ENCODE assay signal across 8 mouse cellular contexts in genomic region chr1:134454904-134455824, GRCm38 (mm10). TPM values are rescaled to one million over a fixed set of nuclear protein-coding genes. Genes with fewer than 3 reads are reported as not detected.
DNase-seq lines count a peak whose midpoint lies in the region; ATAC-seq and TF ChIP-seq lines count a peak whose summit lies in the region.

Gene Klhl12, plus strand, starts transcription at chr1:134455531.

- H3K4me1 ChIP-seq in MEL (ENCODE audit: control insufficient read depth in 1 of 2, insufficient read depth in 2 of 2, low read length in 2 of 2), result peaks cover 18 to 21% of the 10 kb centered on the region in 2 experiments
- H3K4me1 ChIP-seq in cerebellum, adult 2 months (ENCODE audit: control insufficient read depth, insufficient read depth, low read length), result no peaks in the 10 kb centered on the region; the same call in 1 of the 2 replicates
- H3K4me1 ChIP-seq in forebrain, postnatal 0 days (ENCODE audit: insufficient read depth), result peaks cover 2% of the 10 kb centered on the region; the same call in 1 of the 2 replicates
- peaks cover 4% of the 10 kb centered on the region for H3K4me1 ChIP-seq in lung, embryonic 16.5 days (replicated peaks; ENCODE audit: control insufficient read depth, insufficient read depth, low read length)

- under 1% methylated on average over 60 of the region's 61 CpGs for WGBS in cerebellum, adult 2 months
- 1% methylated on average over 60 of the region's 61 CpGs for WGBS in forebrain, postnatal 0 days
- under 1% methylated on average over 56 of the region's 61 CpGs for WGBS in lung, embryonic 16.5 days

- TF ChIP-seq POLR2A in MEL (IDR thresholded peaks at IDR 0.05; ENCODE audit: control insufficient read depth in 1 of 2, insufficient read depth in 1 of 2, low read depth in 1 of 2, low read length in 2 of 2, poor library complexity in 1 of 2), result peak; percentile 72 to 84
- peak; percentile 86 for TF ChIP-seq POLR2A in cerebellum, adult 2 months (IDR thresholded peaks at IDR 0.05; ENCODE audit: borderline replicate concordance, insufficient read depth, low read length)

- H3K4me2 ChIP-seq in forebrain, postnatal 0 days (ENCODE audit: low read depth), result peak within 1 kb of the TSS; percentile 73
- peak within 1 kb of the TSS; percentile 80 for H3K4me2 ChIP-seq in lung, embryonic 16.5 days (ENCODE audit: low read depth, low read length)

- peak within 1 kb of the TSS; percentile 90 to 96 for H3K4me3 ChIP-seq in MEL (ENCODE audit: control insufficient read depth in 1 of 2, insufficient read depth in 1 of 2, low read depth in 2 of 2, low read length in 2 of 2)
- peak within 1 kb of the TSS; percentile 78 for H3K4me3 ChIP-seq in cerebellum, adult 2 months (replicated peaks; ENCODE audit: insufficient read depth, low read depth, low read length)
- peak within 1 kb of the TSS; percentile 93 for H3K4me3 ChIP-seq in forebrain, postnatal 0 days (ENCODE audit: low read depth, low read length)
- peak within 1 kb of the TSS; percentile 84 for H3K4me3 ChIP-seq in lung, embryonic 16.5 days (ENCODE audit: low read length)

- ATAC-seq in forebrain, postnatal 0 days, result peak; percentile 95
- peak; percentile 81 to 94 for ATAC-seq in hematopoietic stem cell, adult 5-6 weeks (replicated peaks in 1 of 2; ENCODE audit: insufficient read depth in 1 of 2, low FRiP score in 2 of 2, low TSS enrichment in 1 of 2, low read depth in 1 of 2, poor library complexity in 2 of 2, severe bottlenecking in 2 of 2)
- ATAC-seq in lung, embryonic 16.5 days (ENCODE audit: low read depth), result peak; percentile 95

- H3K9me3 ChIP-seq in MEL (replicated peaks; ENCODE audit: insufficient read depth, low read length), result no peaks in the 10 kb centered on the region
- H3K9me3 ChIP-seq in forebrain, postnatal 0 days (ENCODE audit: low read length), result no peaks in the 10 kb centered on the region
- H3K9me3 ChIP-seq in lung, embryonic 16.5 days (ENCODE audit: control insufficient read depth, low read length), result no peaks in the 10 kb centered on the region

- peaks cover 9% of the 10 kb centered on the region for H3K79me2 ChIP-seq in MEL (ENCODE audit: control insufficient read depth, insufficient read depth, low read length, poor library complexity)

- 0 out of 4 replicates have a peak, but pooled peaks of 1 of the 2 experiments have one; percentile 21 for TF ChIP-seq EP300 in MEL (IDR thresholded peaks at IDR 0.05; ENCODE audit: low read depth in 1 of 2, low read length in 2 of 2)

- H3K27ac ChIP-seq in MEL (ENCODE audit: control insufficient read depth, low read depth, low read length), result peak within 1 kb of the TSS; percentile 20; the same call in 1 of the 2 replicates
- peak within 1 kb of the TSS; percentile 18 for H3K27ac ChIP-seq in cerebellum, adult 2 months (ENCODE audit: insufficient read depth, low read length)
- peak within 1 kb of the TSS; percentile 75 for H3K27ac ChIP-seq in forebrain, postnatal 0 days (ENCODE audit: low read depth, low read length)
- peak within 1 kb of the TSS; percentile 65 for H3K27ac ChIP-seq in lung, embryonic 16.5 days (ENCODE audit: low read length)

- H3K36me3 ChIP-seq in MEL (ENCODE audit: control insufficient read depth in 1 of 2, insufficient read depth in 2 of 2, low read length in 2 of 2), result peaks cover 0 to 30% of the 10 kb centered on the region in 2 experiments
- H3K36me3 ChIP-seq in forebrain, postnatal 0 days (ENCODE audit: insufficient read depth), result peaks cover 9% of the 10 kb centered on the region; the same call in 1 of the 2 replicates
- peaks cover 3% of the 10 kb centered on the region; the same call in 1 of the 2 replicates for H3K36me3 ChIP-seq in lung, embryonic 16.5 days (ENCODE audit: control insufficient read depth, insufficient read depth, low read length)

- H3K27me3 ChIP-seq in MEL (ENCODE audit: control insufficient read depth in 1 of 2, insufficient read depth in 2 of 2, low read length in 2 of 2), result no peaks in the 10 kb centered on the region
- H3K27me3 ChIP-seq in cerebellum, adult 2 months (ENCODE audit: control insufficient read depth, insufficient read depth, low read length), result no peaks in the 10 kb centered on the region
- no peaks in the 10 kb centered on the region for H3K27me3 ChIP-seq in forebrain, postnatal 0 days (ENCODE audit: insufficient read depth, low read length)
- no peaks in the 10 kb centered on the region for H3K27me3 ChIP-seq in lung, embryonic 16.5 days (ENCODE audit: control insufficient read depth, insufficient read depth, low read depth, low read length)

- DNase-seq in MEL (ENCODE audit: low read depth, low spot score), result peak; percentile 94
- DNase-seq in cerebellum, adult 2 months, result peak; percentile 97 to 99
- DNase-seq in forebrain, postnatal 0 days, result peak; percentile 94
- DNase-seq in layer of hippocampus, adult 9-10 months (ENCODE audit: low spot score), result peak; percentile 90
- peak; percentile 93 for DNase-seq in ovary, postnatal 10 days (ENCODE audit: low spot score)
- peak; percentile 95 to 97 for DNase-seq in thymus, postnatal 10 days (ENCODE audit: low spot score in 2 of 2)

- no peak for TF ChIP-seq CTCF in MEL (IDR thresholded peaks at IDR 0.05 in 2 of 3, conservative IDR thresholded peaks at IDR 0.05 in 1 of 3; ENCODE audit: control insufficient read depth in 1 of 3, insufficient read depth in 1 of 3, low read depth in 2 of 3, low read length in 3 of 3, poor library complexity in 1 of 3, severe bottlenecking in 1 of 3)
- no peak for TF ChIP-seq CTCF in cerebellum, adult 2 months (IDR thresholded peaks at IDR 0.05; ENCODE audit: borderline replicate concordance, insufficient read depth, low read depth, low read length)
- peak; percentile 25 for TF ChIP-seq CTCF in forebrain, postnatal 0 days (IDR thresholded peaks at IDR 0.05; ENCODE audit: low read depth)

- peak within 1 kb of the TSS; percentile 97 for H3K9ac ChIP-seq in MEL (ENCODE audit: control insufficient read depth, low read depth, low read length, poor library complexity, severe bottlenecking)
- H3K9ac ChIP-seq in forebrain, postnatal 0 days, result peak within 1 kb of the TSS; percentile 81
- H3K9ac ChIP-seq in lung, embryonic 16.5 days (ENCODE audit: low read length), result peak within 1 kb of the TSS; percentile 91

- no peak for TF ChIP-seq RAD21 in MEL (IDR thresholded peaks at IDR 0.05; ENCODE audit: low read depth, low read length)

TF ChIP-seq in MEL, 35 proteins besides CTCF, POLR2A, EP300 and RAD21:
- TF ChIP-seq ZMIZ1 (IDR thresholded peaks at IDR 0.05; ENCODE audit: low read depth, low read length) (peak; percentile 82), ZC3H11A (IDR thresholded peaks at IDR 0.05; ENCODE audit: low read depth, low read length) (0 out of 2 replicates have a peak, but pooled peaks have one; percentile 13), HCFC1 (IDR thresholded peaks at IDR 0.05; ENCODE audit: low read depth, low read length) (peak; percentile 84), TAL1 (IDR thresholded peaks at IDR 0.05; ENCODE audit: low read length) (no peak), SIN3A (IDR thresholded peaks at IDR 0.05; ENCODE audit: low read length) (peak; percentile 92), MAZ (IDR thresholded peaks at IDR 0.05; ENCODE audit: low read depth, low read length) (peak; percentile 90), JUND (IDR thresholded peaks at IDR 0.05; ENCODE audit: low read depth, low read length) (no peak), NELFE (IDR thresholded peaks at IDR 0.05; ENCODE audit: low read depth, low read length) (peak; percentile 77), MXI1 (IDR thresholded peaks at IDR 0.05; ENCODE audit: low read depth, low read length) (peak; percentile 76), E2F4 (IDR thresholded peaks at IDR 0.05; ENCODE audit: borderline replicate concordance, low read depth, low read length) (no peak), ETS1 (IDR thresholded peaks at IDR 0.05; ENCODE audit: low read depth, low read length) (peak; percentile 64), TBP (IDR thresholded peaks at IDR 0.05; ENCODE audit: low read depth, low read length) (peak; percentile 52; the same call in 1 of the 2 replicates), MAX (IDR thresholded peaks at IDR 0.05; ENCODE audit: low read length) (no peak), NRF1 (IDR thresholded peaks at IDR 0.05; ENCODE audit: insufficient read depth, low read depth, low read length, poor library complexity, severe bottlenecking) (peak; percentile 44; the same call in 1 of the 2 replicates), USF1 (IDR thresholded peaks at IDR 0.05; ENCODE audit: low read depth, low read length) (0 out of 2 replicates have a peak, but pooled peaks have one; percentile 13), MYC (IDR thresholded peaks at IDR 0.05; ENCODE audit: low read depth, low read length) (no peak), MAFK (IDR thresholded peaks at IDR 0.05; ENCODE audit: borderline replicate concordance, low read depth, low read length) (no peak), RCOR1 (IDR thresholded peaks at IDR 0.05; ENCODE audit: low read depth, low read length) (no peak), GATA1 (IDR thresholded peaks at IDR 0.05; ENCODE audit: low read depth, low read length) (no peak), ZKSCAN1 (IDR thresholded peaks at IDR 0.05; ENCODE audit: low read depth, low read length) (no peak), TCF12 (IDR thresholded peaks at IDR 0.05; ENCODE audit: low read depth, low read length) (peak; percentile 60), SMC3 (IDR thresholded peaks at IDR 0.05; ENCODE audit: low read depth, low read length) (no peak), UBTF (IDR thresholded peaks at IDR 0.05; ENCODE audit: borderline replicate concordance, insufficient read depth, low read depth, low read length) (peak; percentile 89), POLR2AphosphoS2 (IDR thresholded peaks at IDR 0.05; ENCODE audit: low read length) (peak; percentile 79), KAT2A (conservative IDR thresholded peaks at IDR 0.05; ENCODE audit: low read depth, low read length) (no peak; the same call in 1 of the 2 replicates), GABPA (IDR thresholded peaks at IDR 0.05; ENCODE audit: low read depth, low read length) (peak; percentile 41; the same call in 1 of the 2 replicates)

RNA-seq across cellular contexts. Expression of gene Klhl12, which starts in this region (rescaled TPM):
- total RNA-seq in MEL (2012; rRNA removed), result 21.8 and 26.4 TPM in 2 replicates
- 10 to 100 TPM in 1 of 2 experiments, not detected in 1; 20.8 TPM for polyA plus RNA-seq in MEL (2012; ENCODE audit: insufficient read depth in 1 of 2, insufficient read length in 2 of 2, low read depth in 1 of 2, low replicate concordance in 2 of 2, missing spikeins in 1 of 2)
- 29.8 and 30.7 TPM in 2 replicates for polyA plus RNA-seq in cerebellum, adult 2 months (2012; rRNA removed)
- 33.5 and 40.0 TPM in 2 replicates for total RNA-seq in forebrain, postnatal 0 days (2014; rRNA removed)
- 26.2 and 33.6 TPM in 2 replicates for polyA plus RNA-seq in forebrain, postnatal 0 days (2015; fragmentation: Nextera tagmentation; extraction: Ambion mirVana)
- total RNA-seq in hematopoietic stem cell, adult 5-6 weeks (2017), result 21.6 and 29.2 TPM in 2 replicates
- polyA plus RNA-seq in lung, embryonic 16.5 days (2015; fragmentation: Nextera tagmentation; extraction: Ambion mirVana), result 26.8 and 27.5 TPM in 2 replicates

Comparison
In these comparisons a context has a peak if more than half of its experiments do, and no peak if none do; other contexts are left out.
1. Peak in every context shown above with its lines: DNase-seq, ATAC-seq, H3K4me3 ChIP-seq and H3K27ac ChIP-seq.
2. H3K27ac ChIP-seq: peak in every context shown above with its lines; median percentile 75 in forebrain, postnatal 0 days; 65 in lung, embryonic 16.5 days; 20 in MEL; 18 in cerebellum, adult 2 months.